Mouse (Mus musculus): ENCODE measurements around the gene Tprn. TPM values are rescaled to one million over a fixed set of nuclear protein-coding genes. Genes with fewer than 3 reads are reported as not detected.

Gene Tprn
- polyA plus RNA-seq, 1 experiment from 2014 or later = 6.6 TPM

- no peaks in the 10 kb centered on the region for H3K27me3 ChIP-seq (replicated peaks; ENCODE audit: control insufficient read depth, insufficient read depth, low read length)
- no peak overlapping the region for H3K4me3 ChIP-seq (ENCODE audit: low read depth, low read length)
- no peaks in the 10 kb centered on the region for H3K36me3 ChIP-seq (ENCODE audit: control insufficient read depth, insufficient read depth, low read length)
- no peak for DNase-seq (ENCODE audit: low spot score)
- ATAC-seq = no peak
- H3K4me1 ChIP-seq (ENCODE audit: control insufficient read depth, insufficient read depth, low read length) = no peaks in the 10 kb centered on the region
- no peak overlapping the region for H3K4me2 ChIP-seq (ENCODE audit: low read length)
- no peaks in the 10 kb centered on the region for H3K9me3 ChIP-seq (replicated peaks; ENCODE audit: control insufficient read depth, low read length)
- WGBS = 49% methylated on average over 12 of the region's 12 CpGs
- H3K9ac ChIP-seq (ENCODE audit: low read length) = no peak overlapping the region
- no peak overlapping the region for H3K27ac ChIP-seq (ENCODE audit: low read depth, low read length)
Observed at GRCm38 (mm10) chr2:25231038-25231437, 31.4 kb upstream of the Tprn start.

- Histone ChIP-seq H3K4me3 (ENCODE audit: low read depth, low read length) (no peak overlapping the region), H3K27ac (ENCODE audit: low read depth, low read length) (no peak overlapping the region), H3K9ac (ENCODE audit: low read length) (no peak overlapping the region), H3K4me2 (ENCODE audit: low read length) (no peak overlapping the region), H3K4me1 (ENCODE audit: control insufficient read depth, insufficient read depth, low read length) (no peaks in the 10 kb centered on the region), H3K9me3 (replicated peaks; ENCODE audit: control insufficient read depth, low read length) (no peaks in the 10 kb centered on the region), H3K36me3 (ENCODE audit: control insufficient read depth, insufficient read depth, low read length) (no peaks in the 10 kb centered on the region), H3K27me3 (replicated peaks; ENCODE audit: control insufficient read depth, insufficient read depth, low read length) (no peaks in the 10 kb centered on the region)
- ATAC-seq = no peak
- WGBS = 81% methylated on average over 4 of the region's 4 CpGs
- DNase-seq (ENCODE audit: low spot score) = no peak
Observed at GRCm38 (mm10) chr2:25233421-25233820, 29.0 kb upstream of the Tprn start.

- Histone ChIP-seq H3K4me1 (ENCODE audit: control insufficient read depth, insufficient read depth, low read length) (no peaks in the 10 kb centered on the region), H3K27me3 (replicated peaks; ENCODE audit: control insufficient read depth, insufficient read depth, low read length) (no peaks in the 10 kb centered on the region), H3K9me3 (replicated peaks; ENCODE audit: control insufficient read depth, low read length) (no peaks in the 10 kb centered on the region), H3K36me3 (ENCODE audit: control insufficient read depth, insufficient read depth, low read length) (no peaks in the 10 kb centered on the region), H3K4me3 (ENCODE audit: low read depth, low read length) (no peak within 1 kb of the TSS), H3K4me2 (ENCODE audit: low read length) (no peak within 1 kb of the TSS), H3K27ac (ENCODE audit: low read depth, low read length) (no peak within 1 kb of the TSS), H3K9ac (ENCODE audit: low read length) (no peak within 1 kb of the TSS)
- 90% methylated on average over 3 of the region's 3 CpGs for WGBS
- ATAC-seq (no peak), DNase-seq (ENCODE audit: low spot score) (no peak)
Observed at GRCm38 (mm10) chr2:25234050-25234449, 28.4 kb upstream of the Tprn start, which contains the start of gene Slc34a3. TSS of gene Slc34a3 (minus strand) at chr2:25234364.

GRCm38 (mm10) chr2:25234551-25235220 lies 27.7 kb upstream of the Tprn start:
- Histone ChIP-seq H3K27ac (ENCODE audit: low read depth, low read length) (no peak overlapping the region), H3K27me3 (replicated peaks; ENCODE audit: control insufficient read depth, insufficient read depth, low read length) (no peaks in the 10 kb centered on the region), H3K4me3 (ENCODE audit: low read depth, low read length) (no peak overlapping the region), H3K36me3 (ENCODE audit: control insufficient read depth, insufficient read depth, low read length) (no peaks in the 10 kb centered on the region), H3K9me3 (replicated peaks; ENCODE audit: control insufficient read depth, low read length) (no peaks in the 10 kb centered on the region), H3K4me1 (ENCODE audit: control insufficient read depth, insufficient read depth, low read length) (no peaks in the 10 kb centered on the region), H3K9ac (ENCODE audit: low read length) (no peak overlapping the region), H3K4me2 (ENCODE audit: low read length) (no peak overlapping the region)
- 74% methylated on average over 5 of the region's 5 CpGs for WGBS
- DNase-seq (ENCODE audit: low spot score) (no peak), ATAC-seq (no peak)

- H3K9me3 ChIP-seq (replicated peaks; ENCODE audit: control insufficient read depth, low read length) = no peaks in the 10 kb centered on the region
- no peaks in the 10 kb centered on the region for H3K36me3 ChIP-seq (ENCODE audit: control insufficient read depth, insufficient read depth, low read length)
- WGBS = 34% methylated on average over 8 of the region's 8 CpGs
- peaks cover 10% of the 10 kb centered on the region for H3K4me1 ChIP-seq (ENCODE audit: control insufficient read depth, insufficient read depth, low read length)
- H3K9ac ChIP-seq (ENCODE audit: low read length) = no peak within 1 kb of the TSS
- H3K27ac ChIP-seq (ENCODE audit: low read depth, low read length) = no peak within 1 kb of the TSS
- ATAC-seq (no peak), DNase-seq (ENCODE audit: low spot score) (no peak)
- H3K27me3 ChIP-seq (replicated peaks; ENCODE audit: control insufficient read depth, insufficient read depth, low read length) = no peaks in the 10 kb centered on the region
- no peak within 1 kb of the TSS for H3K4me3 ChIP-seq (ENCODE audit: low read depth, low read length)
- H3K4me2 ChIP-seq (ENCODE audit: low read length) = no peak within 1 kb of the TSS
Observed at GRCm38 (mm10) chr2:25236614-25237013, 25.8 kb upstream of the Tprn start, which contains the start of gene Rnf224. TSS of gene Rnf224 (minus strand) at chr2:25236787.

GRCm38 (mm10) chr2:25237522-25237921 lies 24.9 kb upstream of the Tprn start:
- H3K4me1 ChIP-seq (ENCODE audit: control insufficient read depth, insufficient read depth, low read length) = peaks cover 13% of the 10 kb centered on the region
- no peak for DNase-seq (ENCODE audit: low spot score)
- H3K4me3 ChIP-seq (ENCODE audit: low read depth, low read length) = no peak overlapping the region
- H3K4me2 ChIP-seq (ENCODE audit: low read length) = no peak overlapping the region
- no peaks in the 10 kb centered on the region for H3K36me3 ChIP-seq (ENCODE audit: control insufficient read depth, insufficient read depth, low read length)
- 64% methylated on average over 4 of the region's 4 CpGs for WGBS
- H3K9me3 ChIP-seq (replicated peaks; ENCODE audit: control insufficient read depth, low read length) = no peaks in the 10 kb centered on the region
- no peak overlapping the region for H3K9ac ChIP-seq (ENCODE audit: low read length)
- H3K27me3 ChIP-seq (replicated peaks; ENCODE audit: control insufficient read depth, insufficient read depth, low read length) = no peaks in the 10 kb centered on the region
- ATAC-seq = no peak
- H3K27ac ChIP-seq (ENCODE audit: low read depth, low read length) = no peak overlapping the region

- no peaks in the 10 kb centered on the region for H3K27me3 ChIP-seq (replicated peaks; ENCODE audit: control insufficient read depth, insufficient read depth, low read length)
- H3K9me3 ChIP-seq (replicated peaks; ENCODE audit: control insufficient read depth, low read length) = no peaks in the 10 kb centered on the region
- no peak overlapping the region for H3K4me2 ChIP-seq (ENCODE audit: low read length)
- H3K36me3 ChIP-seq (ENCODE audit: control insufficient read depth, insufficient read depth, low read length) = no peaks in the 10 kb centered on the region
- H3K27ac ChIP-seq (ENCODE audit: low read depth, low read length) = no peak overlapping the region
- no peak overlapping the region for H3K9ac ChIP-seq (ENCODE audit: low read length)
- ATAC-seq (no peak), DNase-seq (ENCODE audit: low spot score) (no peak)
- peaks cover 15% of the 10 kb centered on the region for H3K4me1 ChIP-seq (ENCODE audit: control insufficient read depth, insufficient read depth, low read length)
- H3K4me3 ChIP-seq (ENCODE audit: low read depth, low read length) = no peak overlapping the region
Observed at GRCm38 (mm10) chr2:25238106-25238505, 24.3 kb upstream of the Tprn start.

- Histone ChIP-seq H3K9me3 (replicated peaks; ENCODE audit: control insufficient read depth, low read length) (no peaks in the 10 kb centered on the region), H3K4me1 (ENCODE audit: control insufficient read depth, insufficient read depth, low read length) (peaks cover 15% of the 10 kb centered on the region), H3K4me2 (ENCODE audit: low read length) (no peak overlapping the region), H3K4me3 (ENCODE audit: low read depth, low read length) (no peak overlapping the region), H3K36me3 (ENCODE audit: control insufficient read depth, insufficient read depth, low read length) (peaks cover 6% of the 10 kb centered on the region; the same call in 1 of the 2 replicates), H3K27me3 (replicated peaks; ENCODE audit: control insufficient read depth, insufficient read depth, low read length) (no peaks in the 10 kb centered on the region), H3K27ac (ENCODE audit: low read depth, low read length) (no peak overlapping the region), H3K9ac (ENCODE audit: low read length) (no peak overlapping the region)
- 93% methylated on average over 3 of the region's 3 CpGs for WGBS
- no peak for ATAC-seq
- DNase-seq (ENCODE audit: low spot score) = no peak
Observed at GRCm38 (mm10) chr2:25239766-25240165, 22.7 kb upstream of the Tprn start.

- ATAC-seq (no peak; the same call in 1 of the 2 replicates), DNase-seq (ENCODE audit: low spot score) (no peak)
- Histone ChIP-seq H3K36me3 (ENCODE audit: control insufficient read depth, insufficient read depth, low read length) (peaks cover 11% of the 10 kb centered on the region; the same call in 1 of the 2 replicates), H3K4me2 (ENCODE audit: low read length) (peak overlapping the region; percentile 93), H3K4me1 (ENCODE audit: control insufficient read depth, insufficient read depth, low read length) (peaks cover 15% of the 10 kb centered on the region), H3K27ac (ENCODE audit: low read depth, low read length) (no peak overlapping the region), H3K4me3 (ENCODE audit: low read depth, low read length) (peak overlapping the region; percentile 66; the same call in 1 of the 2 replicates), H3K9ac (ENCODE audit: low read length) (peak overlapping the region; percentile 56; the same call in 1 of the 2 replicates), H3K9me3 (replicated peaks; ENCODE audit: control insufficient read depth, low read length) (no peaks in the 10 kb centered on the region), H3K27me3 (replicated peaks; ENCODE audit: control insufficient read depth, insufficient read depth, low read length) (no peaks in the 10 kb centered on the region)
- 47% methylated on average over 8 of the region's 8 CpGs for WGBS
Observed at GRCm38 (mm10) chr2:25240310-25240709, 22.1 kb upstream of the Tprn start.
